Mouse (Mus musculus) kidney, adult 2 months (tissue): ENCODE results near the gene Abcb4. TPM values are rescaled to one million over a fixed set of nuclear protein-coding genes. Genes with fewer than 3 reads are reported as not detected.
"Not testable (repeated sequence)": the region's sequence is repeated elsewhere in the genome, so short reads cannot be mapped to it uniquely, and the experiment has no call there.

Experiments
- DNase-seq: peaks from one replicate; pipeline ENCODE4 v3.0.0; 2021
- H3K27ac ChIP-seq: fragments of 200-500 bp; 2 replicates; pipeline ENCODE4 v1.5.1; 2012; ENCODE audit warnings: low read depth, low read length, control low read depth, inconsistent platforms; ENCODE audit not compliant: insufficient read depth
- H3K27me3 ChIP-seq: fragments of 200-500 bp; replicated peaks from 2 replicates; pipeline ENCODE4 v1.6.1; 2012; ENCODE audit warnings: mild to moderate bottlenecking, moderate library complexity, low read length, inconsistent platforms; ENCODE audit not compliant: control insufficient read depth, insufficient read depth
- H3K36me3 ChIP-seq: fragments of 200-500 bp; 2 replicates; pipeline ENCODE4 v1.6.1; 2012; ENCODE audit warnings: mild to moderate bottlenecking, moderate library complexity, low read length, inconsistent platforms; ENCODE audit not compliant: control insufficient read depth, insufficient read depth
- H3K4me1 ChIP-seq: fragments of 200-500 bp; 2 replicates; pipeline ENCODE4 v1.6.1; 2011; ENCODE audit warnings: low read length; ENCODE audit not compliant: control insufficient read depth, insufficient read depth
- H3K4me3 ChIP-seq: fragments of 200-500 bp; 2 replicates; pipeline ENCODE4 v1.5.1; 2011; ENCODE audit warnings: mild to moderate bottlenecking, low read depth, low read length, control low read depth; ENCODE audit not compliant: insufficient read depth
- CTCF ChIP-seq: fragments of 200-500 bp; conservative IDR thresholded peaks from 2 replicates; pipeline ENCODE4 v1.5.1; 2011; ENCODE audit warnings: low read depth, mild to moderate bottlenecking, control low read depth, low read length, moderate library complexity, mixed read lengths; ENCODE audit not compliant: insufficient read depth, insufficient read length
- POLR2A ChIP-seq: fragments of 200-500 bp; IDR thresholded peaks from one replicate; pipeline ENCODE4 v1.6.1; 2011; ENCODE audit warnings: low read depth, low read length, control low read depth
- WGBS: fragments of 180-500 bp; shearing (Covaris S2); methylation state at CpG from one replicate; pipeline ENCODE4 v1.1.7; 2018; 5-methylcytosine and 5-hydroxymethylcytosine counted together
- polyA plus RNA-seq: library from polyadenylated mRNA; depleted of rRNA; stranded (reverse); fragments of >200 nt; gene quantifications from 2 replicates; pipeline ENCODE4 v1.2.3, GENCODE M21; 2012

Gene Abcb4
- polyA plus RNA-seq, 1 experiment, result 0.33 TPM

DNA sequence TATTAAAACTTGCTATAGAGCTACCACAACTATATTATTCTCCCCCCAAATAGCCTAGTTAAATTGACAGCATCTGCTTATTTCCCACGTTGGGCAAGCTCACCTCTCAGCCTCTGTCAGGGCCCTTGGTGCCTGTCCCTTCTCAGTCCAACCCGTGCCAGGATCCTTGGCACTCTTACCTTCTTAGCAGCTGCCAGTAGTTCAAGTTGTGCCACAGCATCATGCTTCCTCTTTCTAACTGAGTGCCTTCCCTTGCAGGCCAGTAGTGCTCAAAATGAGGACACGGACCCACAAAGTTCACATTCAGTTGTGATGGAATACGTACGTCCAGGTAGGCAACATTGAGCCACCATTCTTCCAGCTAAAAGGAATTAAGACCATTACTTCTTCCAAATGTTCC, 94.4 kb downstream of the Abcb4 start:
- peaks cover 22% of the 10 kb centered on the region for H3K36me3 ChIP-seq
- no peak for DNase-seq
- no peak overlapping the region for H3K27ac ChIP-seq
- H3K4me1 ChIP-seq, result no peaks in the 10 kb centered on the region; the same call in 1 of the 2 replicates
- H3K27me3 ChIP-seq, result no peaks in the 10 kb centered on the region
- WGBS, result 90% methylated on average over 5 of the region's 5 CpGs
- H3K4me3 ChIP-seq, result no peak overlapping the region
- TF ChIP-seq POLR2A (no peak), CTCF (no peak)

DNA sequence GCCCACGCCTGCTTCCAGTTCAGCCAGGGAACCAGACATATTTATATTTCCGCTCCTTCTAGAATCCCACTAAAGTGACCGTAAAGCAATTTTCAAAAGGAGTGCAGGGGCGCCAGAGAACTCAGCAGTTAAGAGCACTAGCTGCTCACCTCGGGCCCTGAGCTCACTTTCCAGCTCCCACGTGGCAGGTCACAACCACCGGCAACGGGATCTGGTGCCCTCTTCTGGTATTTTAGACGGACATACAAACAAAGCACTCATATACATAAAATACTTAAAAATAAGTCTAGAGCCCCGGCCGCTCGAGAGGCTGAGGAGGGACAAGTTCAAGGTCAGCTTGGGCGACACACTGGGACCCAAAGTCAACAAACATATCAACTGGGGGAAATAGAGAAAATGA, 97.0 kb downstream of the Abcb4 start:
- Histone ChIP-seq H3K27me3 (no peaks in the 10 kb centered on the region), H3K36me3 (peaks cover 19% of the 10 kb centered on the region), H3K4me3 (no peak overlapping the region), H3K27ac (no peak overlapping the region), H3K4me1 (no peaks in the 10 kb centered on the region; the same call in 1 of the 2 replicates)
- WGBS, result 79% methylated on average over 13 of the region's 13 CpGs
- no peak for TF ChIP-seq POLR2A
- no peak; the same call in 1 of the 2 replicates for TF ChIP-seq CTCF
- DNase-seq, result no peak

DNA sequence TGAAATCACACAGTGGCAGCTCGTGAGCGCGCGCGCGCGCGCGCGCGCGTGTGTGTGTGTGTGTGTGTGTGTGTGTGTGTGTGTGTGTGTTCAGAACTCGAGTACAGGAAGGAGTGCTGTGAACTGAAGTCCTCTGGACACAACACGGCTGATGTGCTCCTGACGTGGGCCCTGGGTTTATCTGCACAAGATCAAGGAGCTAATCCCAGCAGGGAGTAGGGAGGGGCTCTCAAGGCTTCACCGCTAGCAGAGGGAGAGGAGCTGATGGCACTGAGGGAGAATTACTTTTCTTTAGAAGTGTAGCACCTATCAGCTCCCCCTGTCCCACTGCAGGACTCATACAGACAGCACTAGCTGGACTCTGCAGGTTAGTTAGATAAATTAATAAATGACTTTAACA, 98.1 kb downstream of the Abcb4 start:
- Histone ChIP-seq H3K4me3 (no peak overlapping the region), H3K36me3 (peaks cover 14% of the 10 kb centered on the region), H3K27me3 (no peaks in the 10 kb centered on the region), H3K27ac (no peak overlapping the region), H3K4me1 (peaks cover 3% of the 10 kb centered on the region; the same call in 1 of the 2 replicates)
- TF ChIP-seq POLR2A, result no peak
- no peak for DNase-seq
- 92% methylated on average over 16 of the region's 16 CpGs for WGBS

DNA sequence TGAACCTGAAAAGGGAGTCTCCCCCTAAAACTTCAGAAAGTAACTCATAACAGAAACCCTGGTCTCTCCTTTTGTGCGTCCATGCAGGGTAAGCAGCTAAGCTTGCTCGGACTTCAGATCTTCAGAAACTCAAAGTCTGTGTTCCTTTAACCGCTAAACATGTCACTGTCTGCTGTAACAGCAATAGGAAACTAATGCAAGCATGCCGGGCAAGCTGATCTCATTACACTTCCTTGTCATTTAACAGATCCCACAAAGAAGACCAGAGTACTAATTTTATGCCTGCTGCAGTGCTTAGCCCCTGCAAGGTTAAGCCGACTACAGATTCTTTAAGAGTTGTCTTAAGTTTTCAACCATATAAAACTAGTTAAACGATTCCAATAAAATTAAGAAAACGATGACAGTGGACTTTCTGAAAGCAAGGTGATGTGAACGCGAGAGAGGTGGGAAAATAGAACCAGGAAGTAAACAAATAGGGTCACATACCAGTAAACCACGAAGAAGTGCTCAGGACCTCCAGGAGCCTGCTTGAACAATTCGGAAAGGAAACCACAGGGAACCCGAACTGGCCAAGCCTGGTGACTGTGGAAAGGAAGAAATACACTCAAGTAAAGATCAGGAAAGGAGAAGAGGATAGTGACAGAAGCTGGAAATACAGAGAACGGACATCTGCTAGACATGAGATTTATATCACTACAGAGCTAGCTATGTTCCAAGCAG, 102.6 kb downstream of the Abcb4 start:
- H3K27ac ChIP-seq, result peak overlapping the region; percentile 53

DNA sequence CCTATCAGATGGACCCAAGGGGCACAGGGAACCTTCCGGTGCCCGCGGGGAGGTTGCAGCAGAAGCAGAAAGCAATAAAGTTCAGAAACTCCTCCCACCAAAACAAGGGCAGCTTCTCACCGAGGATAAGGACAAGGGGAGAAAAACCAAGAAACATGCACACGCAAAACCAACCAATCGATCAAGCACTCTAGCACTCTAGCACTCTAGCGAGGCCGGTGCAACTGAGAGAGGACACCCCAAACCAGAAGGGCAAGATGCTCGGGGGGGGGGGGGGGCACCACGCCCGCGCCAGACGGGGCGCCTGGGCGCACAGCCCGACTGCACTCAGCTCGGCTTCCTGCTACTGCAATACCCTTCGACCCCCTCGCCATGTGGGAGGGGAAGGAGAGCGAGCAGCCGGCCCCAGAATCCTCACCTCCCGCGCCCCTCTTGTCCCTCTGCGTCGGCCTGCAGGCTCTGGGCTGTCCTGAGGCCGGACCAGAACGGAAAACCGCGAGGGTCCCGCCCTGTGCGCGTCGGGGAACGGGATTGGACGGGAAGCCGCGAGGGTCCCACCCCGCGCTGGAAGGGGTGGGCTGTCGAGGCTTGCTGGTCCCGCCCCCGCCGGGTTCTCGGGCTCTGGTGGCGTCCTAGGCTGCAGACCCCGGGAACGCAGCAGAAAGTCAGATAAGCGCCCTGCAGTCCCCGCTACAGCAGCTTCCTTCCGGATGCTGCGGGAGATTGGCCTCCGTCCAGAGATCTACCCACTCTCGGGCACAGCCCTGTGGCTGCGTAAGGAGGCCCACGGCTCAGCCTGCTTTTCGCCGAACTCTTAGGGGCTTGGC, 103.4 kb downstream of the Abcb4 start, which contains the start of gene Crot:
TSS of gene Crot (minus strand) at position 639 of the 827 bp plus-strand sequence.
- under 1% methylated on average over 56 of the region's 57 CpGs for WGBS

More for the DNA sequence above, 102.6 kb downstream of the Abcb4 start:
- TF ChIP-seq CTCF (no peak), POLR2A (no peak)
- Histone ChIP-seq H3K4me1 (peaks cover 10% of the 10 kb centered on the region; the same call in 1 of the 2 replicates), H3K36me3 (peaks cover 5% of the 10 kb centered on the region), H3K4me3 (peak overlapping the region; percentile 93), H3K27me3 (no peaks in the 10 kb centered on the region)
- no peak for DNase-seq
- 4% methylated on average over 13 of the region's 13 CpGs for WGBS

DNA sequence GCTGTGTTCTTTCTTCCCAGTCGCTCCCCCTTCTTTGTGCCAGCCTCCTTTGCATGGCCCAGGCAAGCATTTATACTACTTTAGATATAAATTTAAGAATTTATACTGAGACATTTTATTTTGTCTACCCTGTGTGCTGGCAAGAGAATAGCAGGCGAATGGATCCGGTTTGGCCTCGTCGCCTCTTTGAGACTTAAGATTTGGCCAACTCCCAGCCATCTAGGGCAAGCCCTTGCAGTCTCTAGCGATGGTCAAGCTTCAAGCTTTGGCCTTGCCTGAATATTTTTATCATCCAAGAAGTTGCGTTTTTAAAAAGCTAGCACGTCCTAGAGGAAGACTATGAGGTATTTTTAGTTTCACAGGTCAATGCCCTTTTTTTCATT, 104.0 kb downstream of the Abcb4 start:
- peaks cover 2% of the 10 kb centered on the region for H3K36me3 ChIP-seq
- H3K27ac ChIP-seq, result peak overlapping the region; percentile 92
- peaks cover 10% of the 10 kb centered on the region; the same call in 1 of the 2 replicates for H3K4me1 ChIP-seq
- peak overlapping the region; percentile 93 for H3K4me3 ChIP-seq
- DNase-seq, result peak; percentile 74
- no peaks in the 10 kb centered on the region for H3K27me3 ChIP-seq
- TF ChIP-seq CTCF (no peak), POLR2A (no peak)
- WGBS, result 4% methylated on average over 8 of the region's 8 CpGs

More for the DNA sequence above, 103.4 kb downstream of the Abcb4 start, which contains the start of gene Crot:
- H3K27me3 ChIP-seq, result no peaks in the 10 kb centered on the region
- peak; percentile 96 for DNase-seq
- peak within 1 kb of the TSS; percentile 93 for H3K4me3 ChIP-seq
- peak; percentile 91 for TF ChIP-seq POLR2A
- TF ChIP-seq CTCF, result no peak
- H3K27ac ChIP-seq, result peak within 1 kb of the TSS; percentile 92
- peaks cover 10% of the 10 kb centered on the region; the same call in 1 of the 2 replicates for H3K4me1 ChIP-seq
- H3K36me3 ChIP-seq, result peaks cover 2% of the 10 kb centered on the region

DNA sequence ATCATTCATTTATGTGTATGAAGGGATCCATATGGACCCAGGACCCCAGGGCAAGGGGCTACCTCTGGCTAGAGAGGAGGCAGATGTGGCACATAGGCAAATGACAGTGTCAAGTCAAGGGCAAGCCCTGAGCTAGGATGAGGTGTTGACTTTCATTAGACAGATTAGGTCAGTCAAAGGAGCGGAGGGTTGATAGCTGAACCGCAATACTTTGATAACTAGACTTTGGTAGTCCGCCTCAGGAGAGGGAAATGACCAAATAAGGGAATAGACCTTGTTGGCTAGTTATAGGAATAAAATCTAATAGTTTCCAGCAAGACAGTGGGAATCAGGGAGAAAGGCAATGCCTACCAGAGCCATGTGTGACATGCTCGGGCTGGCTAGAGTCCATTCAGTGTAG, 105.6 kb downstream of the Abcb4 start:
- Histone ChIP-seq H3K4me1 (peaks cover 10% of the 10 kb centered on the region; the same call in 1 of the 2 replicates), H3K27me3 (no peaks in the 10 kb centered on the region), H3K27ac (peak overlapping the region; percentile 56), H3K4me3 (no peak overlapping the region), H3K36me3 (no peaks in the 10 kb centered on the region)
- 88% methylated on average over 4 of the region's 4 CpGs for WGBS
- no peak for DNase-seq
- TF ChIP-seq POLR2A (no peak), CTCF (no peak)

DNA sequence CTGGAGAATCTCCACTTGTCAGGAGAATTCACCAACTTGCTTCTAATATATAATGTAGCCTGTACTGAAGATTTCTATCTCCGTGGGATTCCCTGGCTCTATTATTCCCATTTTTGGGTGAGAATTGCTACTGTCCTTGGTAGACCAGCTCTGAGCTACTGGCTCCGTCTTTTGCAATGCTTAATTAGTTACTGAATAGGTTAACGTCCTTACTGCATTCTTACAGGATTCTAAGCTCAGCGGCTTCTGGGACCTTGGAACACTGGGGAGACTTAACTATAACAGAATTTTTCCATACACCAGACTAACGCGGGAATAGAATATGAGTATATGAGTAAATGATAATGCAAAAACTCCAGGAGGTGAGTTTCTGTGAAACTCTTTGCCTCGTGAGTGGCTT, 106.5 kb downstream of the Abcb4 start:
- 33% methylated on average over 7 of the region's 7 CpGs for WGBS
- not testable (repeated sequence) for H3K27me3 ChIP-seq, H3K4me1 ChIP-seq, H3K4me3 ChIP-seq, H3K36me3 ChIP-seq
- DNase-seq, result peak; percentile 59
- peak overlapping the region; percentile 85 for H3K27ac ChIP-seq

DNA sequence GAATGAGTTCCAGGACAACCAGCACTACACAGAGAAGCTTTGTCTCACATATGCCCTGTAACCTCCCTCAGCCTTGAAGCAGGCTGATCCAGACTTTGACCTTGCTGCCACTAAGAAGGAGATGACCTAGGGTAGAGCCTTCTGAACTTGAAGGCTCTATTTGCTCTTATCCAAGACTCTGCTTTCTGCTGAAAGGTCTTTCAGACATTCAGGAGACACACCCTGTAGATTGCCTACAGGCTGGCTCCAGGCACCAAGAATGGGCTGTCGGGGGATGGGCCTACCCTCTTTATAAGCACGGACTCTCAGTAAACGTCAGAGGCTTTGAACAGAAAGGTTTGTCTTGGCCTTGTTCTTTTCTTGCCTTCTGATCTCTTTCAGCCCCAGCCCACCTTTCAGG, 113.1 kb downstream of the Abcb4 start:
- not testable (repeated sequence) for H3K27ac ChIP-seq, H3K36me3 ChIP-seq, H3K4me3 ChIP-seq, H3K27me3 ChIP-seq, DNase-seq, H3K4me1 ChIP-seq
- WGBS, result 61% methylated on average over 3 of the region's 3 CpGs
